Mouse (Mus musculus) MEL (cell line): ENCODE results near the gene Mpz. TPM values are rescaled to one million over a fixed set of nuclear protein-coding genes. Genes with fewer than 3 reads are reported as not detected.
A peak's percentile ranks its signal among the peaks of the same experiment; 100 is the strongest.

Experiments
- DNase-seq: peaks from one replicate; pipeline ENCODE4 v3.0.0; 2011; ENCODE audit warnings: low read depth, low spot score
- H3K27ac ChIP-seq: 2 replicates; pipeline ENCODE4 v1.5.1; 2012; ENCODE audit warnings: low read depth, mild to moderate bottlenecking, control low read depth, low read length, moderate library complexity; ENCODE audit not compliant: control insufficient read depth
- H3K27me3 ChIP-seq, 2 experiments: fragments of 150-350 bp in 1 of 2; sonication (generic) in 1 of 2; 2 replicates each; pipeline ENCODE4 v1.6.1; 2012; ENCODE audit warnings: low read length in 2 of 2, mild to moderate bottlenecking in 2 of 2, improper control_type of control experiment in 1 of 2, moderate library complexity in 1 of 2; ENCODE audit not compliant: insufficient read depth in 2 of 2, control insufficient read depth in 1 of 2
- H3K36me3 ChIP-seq, 2 experiments: 2 replicates each; pipeline ENCODE4 v1.6.1; 2012 to 2014; ENCODE audit warnings: low read length in 2 of 2, improper control_type of control experiment in 1 of 2, inconsistent platforms in 1 of 2, mild to moderate bottlenecking in 1 of 2; ENCODE audit not compliant: insufficient read depth in 2 of 2, control insufficient read depth in 1 of 2
- H3K4me1 ChIP-seq, 2 experiments: fragments of 150-350 bp in 1 of 2; sonication (generic) in 1 of 2; 2 replicates each; pipeline ENCODE4 v1.6.1; 2012; ENCODE audit warnings: low read length in 2 of 2, improper control_type of control experiment in 1 of 2, mild to moderate bottlenecking in 1 of 2; ENCODE audit not compliant: insufficient read depth in 2 of 2, control insufficient read depth in 1 of 2
- H3K4me3 ChIP-seq, 2 experiments: fragments of 150-350 bp in 1 of 2; sonication (generic) in 1 of 2; 2 replicates each; pipeline ENCODE4 v1.5.1; 2012; ENCODE audit warnings: low read depth in 2 of 2, low read length in 2 of 2, mild to moderate bottlenecking in 2 of 2, moderate library complexity in 2 of 2, control low read depth in 1 of 2, improper control_type of control experiment in 1 of 2; ENCODE audit not compliant: control insufficient read depth in 1 of 2, insufficient read depth in 1 of 2
- H3K79me2 ChIP-seq: 2 replicates; pipeline ENCODE4 v1.6.1; 2012; ENCODE audit warnings: mild to moderate bottlenecking, low read length, moderate library complexity; ENCODE audit not compliant: control insufficient read depth, poor library complexity, insufficient read depth
- H3K9ac ChIP-seq: 2 replicates; pipeline ENCODE4 v1.6.1; 2012; ENCODE audit warnings: low read depth, mild to moderate bottlenecking, control low read depth, low read length, moderate library complexity; ENCODE audit not compliant: control insufficient read depth, poor library complexity, severe bottlenecking
- H3K9me3 ChIP-seq: fragments of 150-350 bp; sonication (generic); replicated peaks from 2 replicates; pipeline ENCODE4 v1.6.1; 2012; ENCODE audit warnings: mild to moderate bottlenecking, low read length, improper control_type of control experiment, moderate library complexity; ENCODE audit not compliant: insufficient read depth
- BHLHE40 ChIP-seq: IDR thresholded peaks from 2 replicates; pipeline ENCODE4 v1.6.1; 2012; ENCODE audit warnings: low read depth, mild to moderate bottlenecking, inconsistent platforms, low read length, improper control_type of control experiment, borderline replicate concordance
- CHD1 ChIP-seq: IDR thresholded peaks from 2 replicates; pipeline ENCODE4 v1.6.1; 2012; ENCODE audit warnings: low read depth, mild to moderate bottlenecking, inconsistent platforms, low read length, improper control_type of control experiment
- CHD2 ChIP-seq: IDR thresholded peaks from 2 replicates; pipeline ENCODE4 v1.6.1; 2011; ENCODE audit warnings: low read length, improper control_type of control experiment
- CTCF ChIP-seq, 3 experiments: IDR thresholded peaks in 2 of 3; conservative IDR thresholded peaks in 1 of 3; 2 replicates each; pipeline ENCODE4 v1.5.1; 2011 to 2012; ENCODE audit warnings: low read length in 3 of 3, low read depth in 2 of 3, mild to moderate bottlenecking in 2 of 3, improper control_type of control experiment in 1 of 3, inconsistent platforms in 1 of 3, mixed read lengths in 1 of 3, moderate library complexity in 1 of 3; ENCODE audit not compliant: control insufficient read depth in 1 of 3, insufficient read depth in 1 of 3, poor library complexity in 1 of 3, severe bottlenecking in 1 of 3
- ELF1 ChIP-seq: IDR thresholded peaks from 2 replicates; pipeline ENCODE4 v1.6.1; 2014; ENCODE audit warnings: low read depth, mild to moderate bottlenecking, inconsistent platforms, low read length, improper control_type of control experiment, moderate library complexity
- EP300 ChIP-seq, 2 experiments: IDR thresholded peaks; 2 replicates each; pipeline ENCODE4 v1.6.1; 2011; ENCODE audit warnings: improper control_type of control experiment in 2 of 2, low read length in 2 of 2, low read depth in 1 of 2, mild to moderate bottlenecking in 1 of 2
- ETS1 ChIP-seq: IDR thresholded peaks from 2 replicates; pipeline ENCODE4 v1.6.1; 2012; ENCODE audit warnings: low read depth, mild to moderate bottlenecking, inconsistent platforms, low read length, improper control_type of control experiment, moderate library complexity
- GATA1 ChIP-seq: IDR thresholded peaks from 2 replicates; pipeline ENCODE4 v1.6.1; 2011; ENCODE audit warnings: low read depth, low read length, improper control_type of control experiment
- HCFC1 ChIP-seq: IDR thresholded peaks from 2 replicates; pipeline ENCODE4 v1.6.1; 2012; ENCODE audit warnings: low read depth, mild to moderate bottlenecking, inconsistent platforms, low read length, improper control_type of control experiment, moderate library complexity
- JUND ChIP-seq: IDR thresholded peaks from 2 replicates; pipeline ENCODE4 v1.6.1; 2011; ENCODE audit warnings: low read depth, mild to moderate bottlenecking, improper control_type of control experiment, low read length
- MAX ChIP-seq: IDR thresholded peaks from 2 replicates; pipeline ENCODE4 v1.6.1; 2011; ENCODE audit warnings: low read length, improper control_type of control experiment
- MAZ ChIP-seq: IDR thresholded peaks from 2 replicates; pipeline ENCODE4 v1.6.1; 2012; ENCODE audit warnings: low read depth, mild to moderate bottlenecking, inconsistent platforms, low read length, improper control_type of control experiment
- MEF2A ChIP-seq: IDR thresholded peaks from 2 replicates; pipeline ENCODE4 v1.6.1; 2014; ENCODE audit warnings: low read depth, mild to moderate bottlenecking, inconsistent platforms, low read length, improper control_type of control experiment; ENCODE audit not compliant: poor library complexity, insufficient replicate concordance, severe bottlenecking; ENCODE audit errors: extremely low read depth
- MYB ChIP-seq: IDR thresholded peaks from 2 replicates; pipeline ENCODE4 v1.6.1; 2011; ENCODE audit warnings: mild to moderate bottlenecking, low read depth, low read length, improper control_type of control experiment
- MYC ChIP-seq: IDR thresholded peaks from 2 replicates; pipeline ENCODE4 v1.6.1; 2011; ENCODE audit warnings: low read depth, mild to moderate bottlenecking, low read length, improper control_type of control experiment, moderate library complexity
- POLR2A ChIP-seq, 2 experiments: IDR thresholded peaks; 2 replicates each; pipeline ENCODE4 v1.6.1; 2011 to 2012; ENCODE audit warnings: low read length in 2 of 2, mild to moderate bottlenecking in 2 of 2, control low read depth in 1 of 2, improper control_type of control experiment in 1 of 2, low read depth in 1 of 2, moderate library complexity in 1 of 2; ENCODE audit not compliant: control insufficient read depth in 1 of 2, insufficient read depth in 1 of 2, poor library complexity in 1 of 2
- POLR2AphosphoS2 ChIP-seq: IDR thresholded peaks from 2 replicates; pipeline ENCODE4 v1.6.1; 2011; ENCODE audit warnings: low read length, improper control_type of control experiment
- RCOR1 ChIP-seq: IDR thresholded peaks from 2 replicates; pipeline ENCODE4 v1.6.1; 2012; ENCODE audit warnings: low read depth, mild to moderate bottlenecking, inconsistent platforms, low read length, improper control_type of control experiment
- SIN3A ChIP-seq: IDR thresholded peaks from 2 replicates; pipeline ENCODE4 v1.6.1; 2012; ENCODE audit warnings: low read length, improper control_type of control experiment, inconsistent platforms
- SMC3 ChIP-seq: IDR thresholded peaks from 2 replicates; pipeline ENCODE4 v1.6.1; 2011; ENCODE audit warnings: low read depth, low read length, improper control_type of control experiment
- TAL1 ChIP-seq: IDR thresholded peaks from 2 replicates; pipeline ENCODE4 v1.6.1; 2012; ENCODE audit warnings: mild to moderate bottlenecking, inconsistent platforms, low read length, moderate library complexity, mixed read lengths
- TBP ChIP-seq: IDR thresholded peaks from 2 replicates; pipeline ENCODE4 v1.8.0; 2011; ENCODE audit warnings: low read depth, low read length, improper control_type of control experiment
- TCF12 ChIP-seq: IDR thresholded peaks from 2 replicates; pipeline ENCODE4 v1.6.1; 2014; ENCODE audit warnings: low read depth, mild to moderate bottlenecking, inconsistent platforms, low read length, improper control_type of control experiment, moderate library complexity
- UBTF ChIP-seq: IDR thresholded peaks from 2 replicates; pipeline ENCODE4 v1.6.1; 2012; ENCODE audit warnings: low read depth, mild to moderate bottlenecking, inconsistent platforms, low read length, improper control_type of control experiment, moderate library complexity, borderline replicate concordance; ENCODE audit not compliant: insufficient read depth
- USF1 ChIP-seq: IDR thresholded peaks from 2 replicates; pipeline ENCODE4 v1.6.1; 2014; ENCODE audit warnings: low read depth, mild to moderate bottlenecking, inconsistent platforms, low read length, improper control_type of control experiment, moderate library complexity
- ZC3H11A ChIP-seq: IDR thresholded peaks from 2 replicates; pipeline ENCODE4 v1.6.1; 2012; ENCODE audit warnings: low read depth, mild to moderate bottlenecking, inconsistent platforms, low read length, improper control_type of control experiment
- ZKSCAN1 ChIP-seq: IDR thresholded peaks from 2 replicates; pipeline ENCODE4 v1.6.1; 2012; ENCODE audit warnings: low read depth, mild to moderate bottlenecking, inconsistent platforms, low read length, improper control_type of control experiment, moderate library complexity
- ZMIZ1 ChIP-seq: IDR thresholded peaks from 2 replicates; pipeline ENCODE4 v1.6.1; 2012; ENCODE audit warnings: low read depth, mild to moderate bottlenecking, inconsistent platforms, low read length, improper control_type of control experiment, moderate library complexity
- ZNF384 ChIP-seq: IDR thresholded peaks from 2 replicates; pipeline ENCODE4 v1.6.1; 2012; ENCODE audit warnings: low read depth, mild to moderate bottlenecking, inconsistent platforms, low read length, improper control_type of control experiment
- polyA plus RNA-seq, 2 experiments: library from polyadenylated mRNA; stranded (reverse) in 1 of 2; unstranded in 1 of 2; fragments of >175 nt in 1 of 2; fragments of >200 nt in 1 of 2; gene quantifications; 2 replicates each; pipeline versions ENCODE4 v1.2.1 to v1.2.4; 2012; ENCODE audit warnings: low replicate concordance in 2 of 2, low read depth in 1 of 2; ENCODE audit not compliant: insufficient read length in 2 of 2, insufficient read depth in 1 of 2, missing spikeins in 1 of 2
- total RNA-seq: library from RNA; depleted of rRNA; stranded (reverse); fragments of 300-350 nt; gene quantifications from 2 replicates; pipeline ENCODE4 v1.2.3, GENCODE M21; 2012

Gene Mpz
- total and polyA plus RNA-seq, 3 experiments: 0.28 TPM; not detected in 2

- TF ChIP-seq SIN3A: no peak
- no peak for TF ChIP-seq ZC3H11A
- no peak for TF ChIP-seq ZNF384
- no peak for TF ChIP-seq RCOR1
- no peak for TF ChIP-seq ELF1
- TF ChIP-seq TCF12: no peak
- TF ChIP-seq EP300 (IDR thresholded peaks at IDR 0.05; ENCODE audit: low read depth in 1 of 2, low read length in 2 of 2): no peak
- TF ChIP-seq MAX: no peak
- TF ChIP-seq ETS1: no peak
- no peak for TF ChIP-seq TAL1
- TF ChIP-seq ZKSCAN1: no peak
- no peak for TF ChIP-seq ZMIZ1
- TF ChIP-seq MYB: no peak
- no peak for TF ChIP-seq CHD2
- peak overlapping the region; percentile 53 to 58 for H3K4me3 ChIP-seq
- no peaks in the 10 kb centered on the region for H3K9me3 ChIP-seq
- peak overlapping the region; percentile 67 for H3K9ac ChIP-seq
- H3K79me2 ChIP-seq: no peaks in the 10 kb centered on the region; the same call in 1 of the 2 replicates
- H3K4me1 ChIP-seq: peaks cover 4 to 13% of the 10 kb centered on the region in 2 experiments
- peak overlapping the region; percentile 52 for H3K27ac ChIP-seq
- no peak for DNase-seq
- no peaks in the 10 kb centered on the region for H3K27me3 ChIP-seq
- peaks cover 0 to 12% of the 10 kb centered on the region in 2 experiments; a peak in 2 of 4 replicates for H3K36me3 ChIP-seq
These were observed 39.9 kb upstream of the Mpz start for GRCm38 (mm10) chr1:171110659-171111019.

- Histone ChIP-seq H3K79me2 (no peaks in the 10 kb centered on the region; the same call in 1 of the 2 replicates), H3K9ac (peak overlapping the region; percentile 75), H3K4me1 (peaks cover 8 to 15% of the 10 kb centered on the region in 2 experiments), H3K9me3 (no peaks in the 10 kb centered on the region), H3K27ac (peak overlapping the region; percentile 73), H3K27me3 (no peaks in the 10 kb centered on the region), H3K36me3 (peaks cover 0 to 17% of the 10 kb centered on the region in 2 experiments; a peak in 2 of 4 replicates), H3K4me3 (peak overlapping the region; percentile 53 to 77)
- peak; percentile 96 for DNase-seq
- TF ChIP-seq ZC3H11A: peak; percentile 66
- peak; percentile 99 for TF ChIP-seq TBP
- peak; percentile 65; the same call in 1 of the 2 replicates for TF ChIP-seq MAX
- peak; percentile 63 for TF ChIP-seq MAZ
- TF ChIP-seq ETS1: peak; percentile 40; the same call in 1 of the 2 replicates
- no peak for TF ChIP-seq ZKSCAN1
- no peak for TF ChIP-seq JUND
- no peak for TF ChIP-seq BHLHE40
- peak; percentile 36; the same call in 1 of the 2 replicates for TF ChIP-seq TCF12
- peak; percentile 48; the same call in 1 of the 2 replicates for TF ChIP-seq GATA1
- TF ChIP-seq UBTF: no peak
- TF ChIP-seq CTCF (IDR thresholded peaks at IDR 0.05 in 2 of 3, conservative IDR thresholded peaks at IDR 0.05 in 1 of 3; ENCODE audit: control insufficient read depth in 1 of 3, insufficient read depth in 1 of 3, low read depth in 2 of 3, low read length in 3 of 3, poor library complexity in 1 of 3, severe bottlenecking in 1 of 3): peak; percentile 77 to 98 (median 97)
- TF ChIP-seq CHD1: no peak
- TF ChIP-seq USF1: 0 out of 2 replicates have a peak, but pooled peaks have one; percentile 35
- TF ChIP-seq POLR2AphosphoS2: no peak
- TF ChIP-seq MYC: peak; percentile 79
- no peak for TF ChIP-seq MEF2A
- peak; percentile 94 for TF ChIP-seq SMC3
- peak in 1 of 2 experiments; percentile 35; a peak in 1 of 4 replicates for TF ChIP-seq POLR2A (IDR thresholded peaks at IDR 0.05; ENCODE audit: control insufficient read depth in 1 of 2, insufficient read depth in 1 of 2, low read depth in 1 of 2, low read length in 2 of 2, poor library complexity in 1 of 2)
- TF ChIP-seq HCFC1: no peak; the same call in none of the 2 replicates
- TF ChIP-seq EP300 (IDR thresholded peaks at IDR 0.05; ENCODE audit: low read depth in 1 of 2, low read length in 2 of 2): no peak
- TF ChIP-seq ELF1: peak; percentile 61
- peak; percentile 78 for TF ChIP-seq SIN3A
These were observed 39.3 kb upstream of the Mpz start for GRCm38 (mm10) chr1:171111020-171111780.
